Mouse (Mus musculus) heart, adult 9 months (tissue): ENCODE results near the gene Stac3.

Source experiments
- DNase-seq, 2 experiments: peaks; one replicate each; pipeline ENCODE4 v3.0.0; 2022; ENCODE audit warnings: low spot score in 2 of 2

Stac3 gene

DNA sequence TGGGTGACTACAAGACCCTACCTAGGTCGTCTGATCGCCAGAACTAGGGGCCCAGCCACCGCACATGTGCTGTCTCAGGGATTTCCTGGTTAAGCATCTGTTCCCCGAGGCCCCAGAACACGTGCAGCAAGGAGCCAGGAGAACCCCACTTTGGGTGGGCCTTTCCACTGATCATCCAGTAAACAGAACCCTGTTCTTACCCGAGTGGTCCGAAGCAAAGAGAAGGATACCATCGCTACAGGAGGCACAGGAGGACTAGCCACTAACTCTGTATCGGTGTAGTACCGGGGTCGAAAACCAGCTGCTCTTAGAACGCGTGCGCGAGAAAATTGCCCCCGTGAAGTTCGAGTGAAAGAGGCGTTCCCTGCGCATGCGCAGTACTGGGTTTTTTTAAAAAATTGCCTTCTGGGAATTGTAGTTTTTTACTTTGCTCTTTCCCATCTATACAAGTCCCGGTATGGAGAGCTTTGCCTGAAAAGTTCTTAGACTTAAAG is 20.6 kb downstream of the Stac3 start, which contains the start of gene Shmt2:
TSS of gene Shmt2 (minus strand) at position 357 of the 494 bp plus-strand sequence.
- DNase-seq, result peak; percentile 83 to 87

DNA sequence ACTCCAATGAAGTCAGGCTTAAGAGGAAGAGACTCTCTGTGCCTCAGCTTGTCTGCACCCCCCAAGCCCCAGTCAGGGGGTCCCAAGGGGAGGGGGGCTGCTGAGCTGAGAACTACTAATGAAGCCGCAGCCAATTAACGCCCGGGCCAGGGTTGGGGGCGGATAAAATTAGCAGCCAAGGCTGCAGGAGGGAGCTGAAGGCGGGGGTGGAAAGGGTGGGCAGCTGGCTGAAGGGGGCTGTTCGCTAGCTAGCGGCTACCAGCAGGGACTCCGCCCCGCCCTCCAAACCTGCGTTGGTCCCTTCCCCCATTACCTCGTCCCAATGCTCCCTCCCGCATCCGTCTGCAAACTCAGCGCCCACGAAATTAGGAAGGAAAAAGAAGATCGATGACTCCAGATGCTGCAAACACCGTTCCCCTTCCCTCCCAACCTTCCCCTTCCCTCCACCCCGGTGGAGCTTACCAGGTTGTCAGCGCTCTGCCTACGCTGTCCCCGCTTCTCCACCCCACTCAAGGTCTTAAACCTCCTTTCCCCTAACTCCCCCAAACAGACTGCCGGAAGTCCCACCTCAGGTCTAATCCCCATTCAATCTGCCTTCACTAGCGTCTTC is 23.3 kb downstream of the Stac3 start:
- DNase-seq, result no peak

DNA sequence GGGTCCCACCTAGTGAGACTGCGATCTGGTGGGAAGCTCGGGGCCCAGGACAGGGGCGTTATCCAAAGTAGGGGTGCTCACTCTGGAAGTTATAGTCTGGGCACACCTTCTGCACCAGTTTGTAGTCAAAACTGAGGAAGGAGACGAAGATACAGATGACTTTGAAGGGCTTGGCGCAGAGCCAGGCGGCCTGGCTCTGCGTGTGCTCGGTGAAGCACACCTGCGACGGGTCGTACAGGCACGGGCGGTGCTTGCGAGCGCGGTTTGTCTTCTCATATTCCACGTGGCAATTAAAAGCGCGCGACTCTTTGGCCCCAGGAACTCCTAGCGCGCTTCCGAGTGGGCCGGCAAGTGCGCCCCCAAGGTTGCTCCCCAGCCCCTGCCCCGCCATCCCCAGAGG is 24.6 kb downstream of the Stac3 start:
- DNase-seq, result no peak

DNA sequence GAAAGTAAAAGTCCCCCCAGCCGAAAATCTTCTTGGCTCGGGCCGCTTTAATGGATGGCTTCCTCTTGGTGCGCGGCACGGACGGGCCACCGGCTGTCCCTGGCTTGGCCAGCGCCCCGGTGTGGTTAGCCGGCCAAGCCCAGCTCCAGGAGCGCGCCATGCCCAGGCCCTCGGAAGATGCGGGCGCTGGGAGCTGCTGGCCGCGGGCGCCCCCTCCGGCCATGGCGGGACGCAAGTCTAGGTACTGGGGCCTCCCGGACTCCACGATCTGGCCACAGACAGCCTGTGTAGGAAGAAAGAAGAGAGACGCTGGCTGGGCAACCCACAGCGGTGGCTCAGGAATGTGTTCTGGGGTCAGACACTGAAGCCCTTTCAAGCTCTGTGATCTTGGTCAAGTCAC is 25.2 kb downstream of the Stac3 start:
- no peak for DNase-seq

DNA sequence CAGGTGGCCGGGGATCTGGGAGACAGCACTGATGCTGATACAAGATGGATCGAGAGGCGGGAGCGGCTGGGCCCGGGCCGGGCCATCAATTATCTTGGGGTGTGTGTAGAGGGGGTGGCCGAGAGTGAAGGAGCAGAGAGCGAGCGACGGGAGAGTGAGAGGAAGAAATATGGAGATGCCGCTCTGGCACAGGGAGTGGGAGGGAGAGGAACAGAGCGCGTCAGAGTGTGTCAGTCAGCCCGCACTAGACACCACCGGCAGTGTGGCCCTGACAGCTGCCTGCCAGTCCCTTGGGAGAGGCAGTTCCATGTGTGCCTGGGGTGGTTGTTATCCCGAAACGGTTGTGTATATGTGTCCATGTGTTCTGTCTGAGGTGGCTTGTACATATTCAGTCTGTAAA is 26.0 kb downstream of the Stac3 start:
- no peak for DNase-seq

DNA sequence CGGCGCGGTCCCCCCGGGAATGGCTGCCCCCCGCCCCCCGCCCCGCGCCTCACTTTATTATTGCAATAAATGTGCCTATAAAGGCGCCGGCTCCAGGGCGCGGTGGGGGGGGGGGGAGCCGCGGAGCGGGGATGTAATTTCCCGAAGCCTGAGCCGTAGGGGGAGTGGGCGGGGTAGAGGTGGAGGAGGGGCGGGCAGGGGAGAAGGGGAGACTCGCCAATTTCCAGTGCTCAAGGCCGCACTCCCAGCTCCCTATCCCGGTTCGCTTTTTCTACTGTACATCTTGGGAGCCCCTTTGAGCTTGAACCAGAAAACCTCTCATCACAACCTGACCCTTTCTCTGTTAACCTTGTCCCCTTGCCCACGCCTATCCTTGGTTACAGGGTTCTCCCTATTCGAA is 29.5 kb downstream of the Stac3 start:
- DNase-seq, result no peak

DNA sequence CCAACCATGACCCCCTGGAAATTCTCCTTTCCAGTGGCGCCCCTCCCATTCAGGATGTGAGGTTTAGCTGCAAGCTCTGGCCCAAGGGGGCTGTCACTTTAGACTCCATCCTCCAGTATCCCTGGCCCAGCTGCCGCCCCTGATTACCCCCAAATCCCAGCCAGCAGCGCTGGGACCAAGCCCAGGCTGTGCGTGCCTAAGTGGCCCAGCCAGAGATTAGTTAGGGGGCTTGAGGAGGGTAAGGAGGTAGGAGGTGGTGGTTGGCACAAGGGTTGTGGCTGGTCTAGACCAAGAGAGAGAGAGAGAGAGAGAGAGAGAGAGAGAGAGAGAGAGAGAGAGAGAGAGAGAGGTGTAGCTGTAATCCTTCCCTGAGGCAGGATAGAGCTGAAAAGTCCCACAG is 30.1 kb downstream of the Stac3 start:
- DNase-seq, result no peak

DNA sequence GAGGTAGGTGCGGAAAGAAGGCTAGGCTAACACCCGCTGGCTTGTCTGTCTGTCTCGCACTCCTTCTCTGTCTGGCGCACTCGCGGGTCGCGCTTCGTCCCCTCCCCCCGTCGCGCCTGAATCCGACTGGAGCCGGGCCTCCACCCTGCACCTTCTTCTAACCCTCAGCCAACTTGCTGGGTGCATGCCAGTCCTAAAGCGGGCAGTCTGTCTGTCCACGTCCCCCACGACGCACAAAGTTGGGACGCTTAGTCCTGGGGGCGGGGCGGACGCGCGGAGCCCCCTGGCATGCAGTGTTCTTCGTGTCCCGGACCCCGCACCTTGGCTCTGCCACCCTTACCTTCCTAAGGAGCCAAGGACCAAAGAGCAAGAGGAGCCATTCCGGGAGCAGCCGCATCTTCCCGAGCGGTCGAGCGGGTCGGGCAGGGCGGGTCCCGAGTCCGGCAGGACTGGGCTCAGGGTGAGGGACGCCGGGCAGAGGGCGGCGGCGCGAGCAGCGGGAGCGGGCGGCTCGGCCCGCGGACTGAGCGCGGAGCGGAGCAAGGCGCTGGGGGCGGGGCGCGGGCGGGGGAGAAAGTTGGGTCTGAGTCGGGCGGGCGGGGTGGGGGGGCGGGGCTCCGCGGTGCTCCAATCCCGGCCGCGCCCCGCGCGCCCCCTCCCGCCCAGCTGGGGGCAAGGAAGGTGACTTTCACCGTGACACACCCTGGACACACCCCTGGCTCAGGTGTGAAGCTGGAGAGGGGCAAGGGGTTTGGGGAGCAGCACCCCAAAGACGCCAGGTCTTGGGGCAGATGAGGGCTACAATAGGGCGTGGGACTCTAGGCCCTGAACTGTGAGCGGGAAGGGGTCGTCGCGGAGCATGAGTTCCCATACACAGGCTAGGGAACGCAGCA is 32.8 kb downstream of the Stac3 start, which contains the start of gene Nxph4:
TSS of gene Nxph4 (minus strand) at position 524 of the 893 bp plus-strand sequence.
- no peak for DNase-seq

DNA sequence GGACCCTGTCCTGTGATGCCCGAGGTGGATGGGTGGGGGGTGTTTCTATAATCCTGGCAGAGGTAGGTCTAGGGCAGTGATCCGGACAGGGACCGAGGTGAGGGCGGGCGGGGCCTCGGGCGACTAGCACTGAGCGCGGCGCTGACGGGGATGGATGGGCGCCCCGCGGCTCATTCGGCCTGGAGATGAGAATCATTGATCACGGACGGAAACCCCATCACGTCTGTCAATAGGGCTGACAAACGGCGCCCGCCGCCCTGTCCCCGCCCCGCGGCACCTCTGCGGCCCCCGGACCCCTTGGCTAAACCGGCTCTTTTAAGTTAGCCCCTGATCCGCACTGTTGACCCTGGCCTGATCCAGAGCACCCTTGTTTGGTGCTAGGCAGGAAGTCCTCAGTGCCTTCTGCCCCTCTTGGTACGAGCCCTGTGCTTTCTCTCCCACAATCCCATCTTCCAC is 33.5 kb downstream of the Stac3 start:
- no peak for DNase-seq

DNA sequence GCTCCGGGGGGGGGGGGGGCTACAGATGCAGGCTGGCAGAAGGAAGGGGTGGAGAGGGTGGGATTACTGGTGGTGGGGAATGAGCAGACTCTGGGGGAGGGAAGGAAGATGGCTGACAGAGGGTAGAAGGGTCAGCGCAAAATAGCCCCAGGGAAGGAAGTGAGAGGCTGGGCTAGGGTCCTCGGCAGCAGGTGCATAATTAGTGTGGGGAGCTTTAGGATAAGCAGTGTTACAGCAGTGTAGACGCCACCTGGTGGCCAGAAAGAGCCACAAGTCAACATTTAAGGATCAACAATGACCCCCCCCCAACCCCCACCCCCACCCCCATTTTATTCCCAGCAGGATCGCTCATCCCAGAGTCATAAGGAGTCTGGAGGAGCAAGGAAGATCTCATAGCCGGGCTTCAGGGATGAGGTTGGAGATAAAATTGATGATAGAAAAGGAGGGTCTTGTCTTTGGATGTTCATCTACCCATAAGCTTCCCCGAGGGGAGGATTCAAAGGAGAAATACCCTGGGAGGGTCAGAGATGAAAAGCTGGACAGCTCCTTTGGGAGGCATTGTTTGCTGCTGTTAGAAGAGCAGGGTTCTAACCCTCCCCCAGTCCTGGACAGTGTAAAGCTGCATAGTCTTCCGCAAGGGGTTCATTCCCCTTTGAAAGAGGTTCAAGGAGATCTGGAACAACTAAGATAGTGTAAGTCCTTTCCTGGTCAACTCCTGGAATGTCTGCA is 35.3 kb downstream of the Stac3 start:
- no peak for DNase-seq

DNA sequence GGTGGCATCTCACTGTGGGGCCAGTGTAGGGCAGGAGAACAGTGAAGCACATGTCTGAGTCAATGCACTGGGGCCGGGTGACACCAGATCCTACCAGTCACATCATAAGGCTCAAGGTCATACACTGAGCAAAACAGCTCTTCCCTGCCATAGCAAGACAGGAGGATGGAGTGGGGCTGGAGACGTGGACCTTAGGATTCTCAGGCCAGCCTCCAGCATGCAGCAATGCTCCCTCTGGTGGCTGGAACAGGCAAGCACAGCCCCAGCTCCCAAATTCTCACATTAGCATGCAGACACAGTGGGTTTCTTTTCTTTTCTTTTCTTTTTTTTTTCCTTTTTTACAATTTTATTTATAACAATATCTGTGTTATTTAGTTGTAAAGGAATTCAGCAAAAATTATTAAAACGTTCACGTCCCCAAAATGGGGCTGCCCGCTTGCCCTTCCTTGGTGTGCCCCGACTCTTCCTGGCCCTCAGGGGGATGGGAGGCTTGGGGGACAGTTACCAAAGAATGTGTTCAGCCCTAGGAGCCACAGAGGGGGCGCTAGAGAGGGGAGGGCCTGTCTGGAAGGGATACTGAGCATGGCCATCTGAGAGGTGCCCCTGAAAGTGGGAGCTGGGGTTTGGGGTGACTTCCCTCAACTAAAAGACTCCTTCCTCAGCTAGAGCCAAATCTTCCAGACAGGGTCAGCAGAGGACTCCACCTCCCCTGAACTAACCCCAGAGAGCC is 36.5 kb downstream of the Stac3 start:
- DNase-seq, result peak; percentile 57 to 80

DNA sequence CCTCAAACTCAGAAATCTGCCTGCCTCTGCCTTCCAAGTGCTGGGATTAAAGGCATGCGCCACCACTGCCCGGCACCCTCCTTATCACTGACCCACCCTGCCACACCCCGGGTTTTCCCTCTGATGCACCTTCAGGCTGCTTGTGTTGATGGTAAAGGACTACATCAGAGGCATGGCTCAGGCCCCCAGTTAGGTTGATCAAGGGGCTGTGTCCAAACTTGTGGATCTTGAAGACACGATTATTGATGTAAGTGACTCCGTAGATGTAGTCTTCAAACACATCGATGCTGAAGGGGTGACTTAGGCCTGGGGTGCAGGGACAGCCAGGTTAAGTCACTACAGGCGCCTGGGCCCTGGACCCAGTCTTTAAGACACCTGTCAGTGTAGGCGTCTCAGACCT is 40.0 kb downstream of the Stac3 start:
- DNase-seq, result no peak

DNA sequence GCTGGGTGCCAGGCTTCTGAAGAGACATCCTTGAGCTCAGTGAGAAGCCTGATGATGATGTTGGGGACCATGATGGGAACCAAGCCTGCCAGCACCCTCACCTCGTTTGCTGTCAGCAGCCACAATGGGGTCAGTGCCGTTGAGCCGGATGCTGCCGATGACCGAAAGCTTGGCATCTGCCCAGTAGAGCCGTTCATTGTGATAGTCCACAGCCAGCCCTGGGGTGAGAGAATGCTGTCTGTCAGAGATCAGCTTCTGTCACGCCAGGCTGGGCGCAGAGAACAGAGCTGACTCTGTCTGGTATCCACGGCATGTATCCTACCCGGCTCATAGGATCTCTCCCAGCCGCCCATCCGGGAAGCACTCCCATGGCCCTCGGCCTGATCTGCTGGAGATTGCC is 40.6 kb downstream of the Stac3 start:
- DNase-seq, result no peak

DNA sequence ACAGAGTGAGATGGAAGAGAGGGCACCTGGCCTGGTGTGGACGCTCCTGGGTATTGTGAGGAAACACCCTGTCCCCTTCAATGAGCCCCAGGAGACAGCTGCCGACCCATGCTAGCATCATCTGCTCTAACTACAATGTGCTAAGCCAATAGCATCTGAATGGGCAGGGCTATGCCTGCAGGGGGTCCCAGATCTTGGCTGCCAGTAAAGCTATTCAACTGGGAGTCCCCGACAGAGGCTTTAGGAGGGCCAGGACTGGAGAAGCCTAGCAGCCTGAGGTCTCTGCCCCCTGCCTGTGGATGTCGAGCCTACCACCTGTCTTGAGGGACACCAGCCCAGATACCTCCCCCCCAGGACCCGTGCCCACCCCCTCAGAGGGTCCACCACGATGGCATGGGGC is 41.2 kb downstream of the Stac3 start:
- DNase-seq, result no peak

DNA sequence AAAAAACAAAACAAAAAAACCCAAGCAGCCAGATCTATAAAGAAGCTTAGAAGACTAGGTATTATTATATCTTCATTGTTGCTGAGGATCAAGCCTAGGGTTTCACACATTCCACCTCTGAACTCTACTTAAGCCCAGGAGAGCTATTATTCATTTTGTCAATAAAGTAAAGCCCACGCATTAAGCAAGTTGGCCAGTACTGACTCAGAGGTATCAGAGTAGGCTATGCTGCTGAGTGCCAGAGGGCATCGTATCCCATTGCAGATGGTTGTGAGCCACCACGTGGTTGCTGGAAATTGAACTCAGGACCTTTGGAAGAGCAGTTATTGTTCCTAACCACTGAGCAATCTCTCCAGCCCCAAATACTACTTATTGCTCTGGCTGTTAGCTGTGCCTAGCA is 42.4 kb downstream of the Stac3 start:
- no peak for DNase-seq

DNA sequence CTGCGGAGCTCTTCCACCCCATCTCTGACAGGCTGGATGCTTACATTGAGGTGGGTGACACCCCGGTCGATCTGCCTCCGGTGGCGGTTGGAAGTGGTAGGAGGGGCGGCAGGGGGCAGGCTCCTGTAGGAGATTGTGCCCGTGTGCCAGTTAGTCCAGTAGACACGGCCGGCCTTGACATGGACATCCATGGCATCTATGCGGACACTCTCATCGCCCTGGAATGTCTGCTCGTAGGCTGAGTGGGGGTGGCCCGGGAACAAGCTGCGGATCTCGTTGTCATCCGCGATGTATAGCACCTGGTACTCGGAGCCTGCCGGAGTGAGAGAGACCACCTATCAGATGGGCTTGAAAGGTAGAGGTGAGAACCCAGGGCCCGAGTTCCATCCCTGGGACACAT is 42.9 kb downstream of the Stac3 start:
- no peak for DNase-seq

DNA sequence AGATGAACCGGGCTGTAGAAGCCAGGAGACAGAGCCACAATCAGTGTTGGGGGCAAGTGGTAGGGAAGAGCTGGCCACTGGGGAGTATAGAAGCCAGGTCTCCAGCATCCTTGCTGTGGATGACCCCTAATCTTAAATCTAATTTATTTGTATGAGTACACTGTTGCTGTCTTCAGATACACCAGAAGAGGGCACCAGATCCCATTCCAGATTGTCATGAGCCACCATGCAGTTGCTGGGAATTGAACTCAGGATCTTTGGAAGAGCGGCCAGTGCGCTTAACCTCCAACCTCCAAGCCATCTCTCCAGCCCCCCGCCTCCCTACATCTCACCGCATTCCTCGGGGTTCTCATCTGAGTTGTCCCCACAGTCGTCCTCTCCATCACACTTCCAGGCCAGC is 45.0 kb downstream of the Stac3 start:
- DNase-seq, result no peak

DNA sequence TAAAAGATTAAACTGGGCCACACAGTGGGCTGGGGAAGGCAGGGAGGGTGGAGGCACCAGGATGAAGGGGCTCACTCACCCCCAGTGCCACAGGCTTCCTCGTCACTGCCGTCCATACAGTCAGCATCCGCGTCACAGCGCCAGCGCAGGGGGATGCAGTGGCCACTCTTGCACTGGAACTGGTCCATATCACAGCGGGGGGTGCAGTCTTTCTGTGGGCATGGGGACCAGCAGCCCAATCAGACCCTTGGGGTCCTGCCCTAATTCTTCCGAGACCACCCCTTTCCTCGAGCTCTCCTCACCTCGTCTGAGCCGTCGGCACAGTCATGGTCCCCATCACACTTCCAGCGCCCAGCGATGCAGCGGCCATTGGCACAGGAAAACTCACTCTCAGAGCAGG is 46.8 kb downstream of the Stac3 start:
- no peak for DNase-seq

DNA sequence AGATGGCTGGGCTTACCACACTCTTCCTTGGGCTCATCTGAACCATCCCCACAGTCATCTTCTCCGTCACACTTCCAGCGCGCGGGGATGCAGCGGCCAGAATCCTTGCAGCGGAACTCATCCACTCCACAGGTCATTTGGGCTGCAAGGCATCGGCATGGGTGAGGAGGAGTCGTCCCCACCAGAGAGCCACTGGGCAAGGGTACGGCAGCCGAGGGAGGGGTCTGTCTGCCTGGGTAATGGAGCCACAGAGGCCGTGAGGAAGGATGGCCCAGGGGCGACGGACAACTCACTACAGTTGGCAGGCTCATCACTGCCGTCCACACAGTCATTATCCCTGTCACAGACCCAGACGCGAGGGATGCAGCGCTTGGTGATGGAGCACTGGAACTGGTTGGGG is 48.4 kb downstream of the Stac3 start:
- no peak for DNase-seq

DNA sequence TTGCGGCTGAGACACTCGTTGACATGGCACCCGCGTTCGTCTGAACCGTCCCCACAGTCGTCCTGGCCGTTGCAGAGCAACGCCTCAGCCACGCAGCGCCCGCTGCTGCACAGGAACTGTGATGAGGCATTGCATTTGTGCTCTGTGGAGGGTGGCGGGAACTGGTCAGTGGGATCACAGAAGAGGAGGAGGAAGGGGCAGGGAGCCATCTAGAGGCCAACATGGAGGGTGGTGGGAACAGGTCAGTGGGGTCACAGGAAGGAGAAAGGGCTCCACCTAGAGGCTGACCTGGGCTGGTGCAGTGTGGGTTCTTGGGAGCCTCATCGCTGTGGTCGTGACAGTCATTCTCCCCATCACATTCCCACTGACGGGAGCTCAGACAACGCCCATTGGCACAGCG is 54.2 kb downstream of the Stac3 start:
- DNase-seq, result no peak

DNA sequence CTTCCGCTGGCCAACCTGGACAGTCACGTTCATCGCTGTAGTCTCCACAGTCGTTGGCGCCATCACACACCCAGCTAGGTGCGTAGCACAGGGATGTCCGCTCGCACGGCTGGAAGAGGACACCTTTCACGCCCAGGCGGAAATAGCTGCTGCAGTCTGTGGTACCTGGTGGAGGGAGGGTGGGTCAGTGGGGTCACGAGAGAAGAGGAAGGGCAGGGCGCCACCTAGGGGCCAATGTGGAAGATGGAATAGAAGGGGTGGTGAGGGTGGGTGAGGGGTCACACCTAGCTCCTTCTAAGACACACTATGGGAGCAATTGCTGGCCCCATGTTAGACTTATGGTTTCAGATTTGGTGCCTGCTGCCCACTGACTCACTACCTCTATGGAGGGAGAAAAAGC is 55.9 kb downstream of the Stac3 start:
- no peak for DNase-seq
